Mouse (Mus musculus): ENCODE results near the gene Dcakd. TPM values are rescaled to one million over a fixed set of nuclear protein-coding genes. Genes with fewer than 3 reads are reported as not detected.

Gene Dcakd
- polyA plus RNA-seq (2012; ENCODE audit: insufficient read depth, insufficient read length, missing spikeins), result 25.6 and 25.9 TPM in 2 replicates

DNA sequence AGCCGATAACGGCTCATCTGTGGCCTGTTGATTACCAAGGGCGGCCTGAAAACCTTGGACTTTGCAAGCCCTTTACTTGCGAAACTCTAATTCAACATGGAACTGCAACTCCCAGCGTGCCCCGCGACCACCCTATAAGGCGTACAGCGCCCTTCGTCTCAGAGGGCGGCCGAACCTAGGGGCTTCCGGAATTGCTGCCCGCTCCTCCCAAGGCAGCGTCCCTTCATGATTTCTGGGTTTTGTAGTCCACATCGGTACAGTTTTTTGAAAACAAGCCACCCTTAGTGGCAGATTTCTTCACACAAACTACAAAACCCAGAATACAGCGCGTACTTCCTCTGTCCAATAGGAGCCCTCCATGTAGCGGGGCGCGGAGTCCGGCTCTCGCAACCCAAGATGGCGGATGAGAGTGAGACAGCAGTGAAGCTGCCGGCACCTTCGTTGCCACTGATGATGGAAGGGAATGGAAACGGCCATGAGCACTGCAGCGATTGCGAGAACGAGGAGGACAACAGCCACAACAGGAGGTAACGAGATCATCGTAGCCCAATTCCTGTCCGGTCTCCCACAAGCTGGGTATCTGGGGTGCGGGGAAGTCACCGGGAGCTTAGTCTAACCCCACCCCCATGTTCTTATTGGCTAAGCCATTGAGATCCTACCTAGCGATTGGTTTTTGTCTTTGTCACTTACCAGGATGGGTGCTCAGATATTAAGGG, at the start of gene Dcakd, which contains the start of gene Nmt1:
Dcakd (minus strand) TSS at position 158 of the 716 bp plus-strand sequence.
Nmt1 (plus strand) TSS at position 15 of the 716 bp plus-strand sequence.
- H3K27ac ChIP-seq (replicated peaks; ENCODE audit: low read depth, low read length), result peak within 1 kb of the TSS; percentile 94
- peak within 1 kb of the TSS; percentile 77 for H3K4me3 ChIP-seq (ENCODE audit: insufficient read depth, low read depth, low read length)
- peaks cover 9% of the 10 kb centered on the region for H3K4me1 ChIP-seq (ENCODE audit: control insufficient read depth, insufficient read depth, insufficient read length, low read length)

DNA sequence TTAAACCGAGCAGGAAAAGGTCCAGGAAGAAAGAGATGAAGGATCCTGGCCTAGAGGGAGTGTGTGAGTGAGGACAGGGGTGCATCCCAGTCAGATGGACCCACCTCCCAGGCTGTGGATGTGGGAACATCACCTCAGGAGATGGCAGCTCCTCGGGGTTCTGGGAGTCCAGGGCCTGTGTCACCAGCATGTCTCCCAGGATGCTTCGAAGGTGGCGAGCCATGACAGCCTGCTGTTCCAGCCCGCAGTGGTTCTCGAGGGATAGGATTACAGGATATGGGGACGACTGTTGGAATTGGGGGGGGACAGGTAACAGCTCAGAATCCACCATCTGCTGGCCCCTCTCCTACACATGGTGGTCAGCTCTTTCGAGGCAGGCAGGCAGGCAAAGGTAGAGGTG, 48.4 kb upstream of the Dcakd start:
- H3K27ac ChIP-seq (replicated peaks; ENCODE audit: low read depth, low read length), result no peak overlapping the region
- no peak overlapping the region for H3K4me3 ChIP-seq (ENCODE audit: insufficient read depth, low read depth, low read length)

DNA sequence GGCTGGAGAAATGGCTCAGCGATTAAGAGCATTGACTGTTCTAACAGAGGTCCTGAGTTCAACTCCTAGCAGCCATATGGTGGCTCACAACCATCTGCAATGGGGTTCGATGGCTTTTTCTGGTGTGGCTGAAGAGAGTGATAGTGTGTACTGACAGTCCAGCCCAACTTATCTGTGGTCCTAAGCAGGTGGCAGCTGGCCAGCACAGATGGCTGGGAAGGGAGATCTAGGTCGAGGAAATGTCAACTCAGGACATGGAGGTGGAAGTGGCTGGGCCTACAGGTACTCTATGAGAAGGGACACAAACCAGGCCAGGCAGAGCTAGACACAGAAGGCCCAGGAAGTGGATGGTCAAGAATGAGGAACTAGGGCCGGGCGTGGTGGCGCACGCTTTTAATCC, 47.9 kb upstream of the Dcakd start:
- peaks cover 13% of the 10 kb centered on the region; the same call in 1 of the 2 replicates for H3K4me1 ChIP-seq (ENCODE audit: control insufficient read depth, insufficient read depth, insufficient read length, low read length)
- no peak overlapping the region for H3K27ac ChIP-seq (replicated peaks; ENCODE audit: low read depth, low read length)
- no peak overlapping the region for H3K4me3 ChIP-seq (ENCODE audit: insufficient read depth, low read depth, low read length)

More for the DNA sequence above, 48.4 kb upstream of the Dcakd start:
- H3K4me1 ChIP-seq (ENCODE audit: control insufficient read depth, insufficient read depth, insufficient read length, low read length), result peaks cover 13% of the 10 kb centered on the region; the same call in 1 of the 2 replicates

DNA sequence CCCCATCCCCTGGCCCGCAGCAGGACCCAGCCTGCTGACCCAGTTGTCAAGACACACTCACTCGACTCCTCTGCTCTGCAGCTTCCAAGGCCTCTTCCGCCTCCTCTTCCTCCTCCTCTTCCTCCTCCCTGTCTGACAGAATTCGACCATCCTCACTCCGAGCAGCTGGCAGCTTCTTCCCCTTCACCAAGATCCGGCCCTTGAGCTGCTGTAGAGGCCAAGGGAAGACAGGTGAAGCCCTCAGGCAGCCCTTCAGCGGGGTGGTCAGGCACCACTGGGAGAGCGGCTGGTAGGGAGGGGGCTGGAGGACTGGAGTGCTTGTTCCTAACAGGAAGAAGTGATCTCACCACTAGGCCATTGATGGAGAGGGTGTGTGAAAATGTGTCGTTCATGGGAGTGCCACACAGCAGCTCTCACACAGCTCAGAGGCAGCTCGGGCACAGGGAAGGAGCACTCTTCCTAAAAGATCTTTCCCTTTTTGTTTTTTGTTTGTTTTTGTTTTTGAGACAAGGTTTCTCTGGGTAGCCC, 46.7 kb upstream of the Dcakd start:
- no peak overlapping the region for H3K27ac ChIP-seq (replicated peaks; ENCODE audit: low read depth, low read length)
- no peak overlapping the region for H3K4me3 ChIP-seq (ENCODE audit: insufficient read depth, low read depth, low read length)
- H3K4me1 ChIP-seq (ENCODE audit: control insufficient read depth, insufficient read depth, insufficient read length, low read length), result peaks cover 8% of the 10 kb centered on the region; the same call in 1 of the 2 replicates

DNA sequence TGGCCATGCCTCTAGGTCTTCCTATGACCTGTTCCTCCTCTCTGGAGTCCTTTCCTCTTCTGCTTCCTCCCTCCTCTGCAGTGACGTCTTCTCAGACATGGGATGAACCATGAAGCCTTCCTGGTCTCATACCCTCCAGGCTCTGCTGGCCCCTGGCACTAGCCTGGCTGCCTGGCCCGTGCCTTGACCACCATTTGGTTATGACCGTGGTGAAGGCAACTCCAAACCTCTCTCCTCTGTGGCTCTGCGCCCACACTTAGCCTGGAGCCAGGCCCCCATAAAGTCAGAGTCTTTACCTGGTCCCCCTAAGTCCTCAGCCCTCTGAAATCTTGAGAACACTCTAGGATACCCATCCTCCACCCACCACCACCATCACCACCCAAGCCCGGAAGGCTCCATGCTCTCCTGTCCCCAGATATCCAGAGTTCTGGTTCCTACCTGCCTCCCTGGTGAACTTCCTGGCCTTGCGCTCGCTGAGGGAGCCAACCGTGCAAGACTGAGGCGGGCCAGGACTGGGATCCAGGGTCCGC, 46.1 kb upstream of the Dcakd start:
- Histone ChIP-seq H3K27ac (replicated peaks; ENCODE audit: low read depth, low read length) (no peak overlapping the region), H3K4me3 (ENCODE audit: insufficient read depth, low read depth, low read length) (no peak overlapping the region)

DNA sequence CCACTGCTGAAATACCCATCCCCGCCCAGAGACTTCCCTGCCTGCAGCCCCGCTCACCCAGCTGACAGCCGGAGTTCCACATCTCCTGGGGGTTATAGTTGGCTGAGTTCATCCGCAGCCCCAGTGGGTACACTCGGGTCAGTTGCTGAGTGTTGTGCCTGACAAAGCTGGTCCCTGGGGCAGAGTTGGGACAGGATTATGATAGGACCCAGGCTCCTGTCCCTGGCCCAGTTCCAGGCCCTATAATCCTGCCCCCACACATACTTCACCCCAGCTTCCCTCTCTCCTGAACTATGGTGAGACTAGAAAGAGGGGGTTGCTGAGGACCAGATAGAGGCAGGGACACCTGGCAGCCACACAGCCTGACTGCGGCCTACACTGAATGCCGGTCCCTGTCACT, 45.5 kb upstream of the Dcakd start:
- no peak overlapping the region for H3K4me3 ChIP-seq (ENCODE audit: insufficient read depth, low read depth, low read length)
- no peak overlapping the region for H3K27ac ChIP-seq (replicated peaks; ENCODE audit: low read depth, low read length)

More for the DNA sequence above, 46.1 kb upstream of the Dcakd start:
- peaks cover 8% of the 10 kb centered on the region; the same call in 1 of the 2 replicates for H3K4me1 ChIP-seq (ENCODE audit: control insufficient read depth, insufficient read depth, insufficient read length, low read length)

DNA sequence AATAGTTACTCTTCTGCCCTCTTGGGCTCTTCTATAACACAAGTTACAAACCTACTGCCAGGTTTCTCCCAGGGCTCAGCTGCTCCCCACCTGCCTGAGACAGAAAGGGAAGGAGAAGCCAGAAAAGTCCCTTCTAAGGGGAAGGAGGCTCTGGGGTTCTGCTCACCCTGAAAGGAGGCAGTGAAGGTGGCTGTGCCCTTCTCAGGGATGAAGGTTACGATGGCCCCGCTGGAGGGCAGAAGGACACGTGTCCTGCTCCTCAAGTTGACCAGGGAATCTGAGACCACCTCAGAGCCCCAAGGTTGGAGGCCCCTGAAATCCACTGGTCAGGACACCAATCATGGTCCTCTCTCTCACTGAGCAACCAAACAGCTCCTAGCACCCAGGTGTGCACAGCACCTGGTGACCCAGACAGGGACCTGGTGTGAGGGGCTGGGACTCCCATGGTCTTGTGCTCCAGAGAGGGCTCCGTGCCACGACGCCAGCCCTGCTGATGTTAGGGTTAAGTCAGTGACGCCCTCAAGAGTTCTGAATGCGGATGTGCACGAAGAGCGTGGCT, 42.3 kb upstream of the Dcakd start:
- peaks cover 16% of the 10 kb centered on the region; the same call in 1 of the 2 replicates for H3K4me1 ChIP-seq (ENCODE audit: control insufficient read depth, insufficient read depth, insufficient read length, low read length)
- H3K4me3 ChIP-seq (ENCODE audit: insufficient read depth, low read depth, low read length), result no peak overlapping the region
- no peak overlapping the region for H3K27ac ChIP-seq (replicated peaks; ENCODE audit: low read depth, low read length)

More for the DNA sequence above, 45.5 kb upstream of the Dcakd start:
- H3K4me1 ChIP-seq (ENCODE audit: control insufficient read depth, insufficient read depth, insufficient read length, low read length), result peaks cover 8% of the 10 kb centered on the region; the same call in 1 of the 2 replicates

DNA sequence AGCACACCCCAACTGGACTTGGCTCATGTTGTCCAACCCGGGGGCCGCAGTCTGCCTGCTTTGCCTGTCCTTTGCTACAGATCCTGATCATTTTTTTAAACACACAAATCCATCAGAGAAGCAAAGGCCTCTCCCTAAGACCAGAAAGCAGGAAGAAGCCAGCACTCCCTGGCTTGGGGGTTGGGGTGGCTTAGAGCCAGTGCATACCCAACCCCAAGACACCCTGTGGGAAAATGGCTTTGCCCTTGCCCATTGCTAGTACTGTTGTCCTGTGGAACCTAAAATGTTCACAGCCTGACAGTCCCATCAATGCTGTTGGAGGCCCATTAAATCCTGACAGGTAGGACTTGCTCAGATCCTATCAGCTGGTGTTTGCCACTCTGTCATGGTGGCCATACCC, 41.6 kb upstream of the Dcakd start:
- Histone ChIP-seq H3K4me3 (ENCODE audit: insufficient read depth, low read depth, low read length) (no peak overlapping the region), H3K27ac (replicated peaks; ENCODE audit: low read depth, low read length) (no peak overlapping the region), H3K4me1 (ENCODE audit: control insufficient read depth, insufficient read depth, insufficient read length, low read length) (peaks cover 16% of the 10 kb centered on the region; the same call in 1 of the 2 replicates)

DNA sequence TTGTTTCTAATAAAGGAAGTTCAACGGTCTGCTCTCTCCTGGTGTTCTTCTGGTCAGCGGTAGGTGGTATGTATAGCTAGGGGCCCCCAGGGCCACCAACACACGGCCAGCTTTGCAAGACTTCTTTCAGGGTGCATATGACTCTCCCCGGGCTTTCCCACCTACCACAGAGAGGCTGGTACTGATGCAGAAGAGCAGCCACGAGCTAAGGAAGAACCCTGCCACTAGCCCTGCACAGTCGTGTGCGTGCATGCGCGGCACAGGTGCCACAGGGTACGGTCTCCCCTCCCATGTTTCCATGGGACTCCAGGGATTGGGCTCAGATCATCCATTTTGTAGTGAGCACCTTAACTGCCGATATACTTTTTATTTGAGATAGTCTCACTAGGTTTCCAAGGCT, 40.8 kb upstream of the Dcakd start:
- Histone ChIP-seq H3K27ac (replicated peaks; ENCODE audit: low read depth, low read length) (no peak overlapping the region), H3K4me1 (ENCODE audit: control insufficient read depth, insufficient read depth, insufficient read length, low read length) (peaks cover 11% of the 10 kb centered on the region; the same call in 1 of the 2 replicates), H3K4me3 (ENCODE audit: insufficient read depth, low read depth, low read length) (no peak overlapping the region)

DNA sequence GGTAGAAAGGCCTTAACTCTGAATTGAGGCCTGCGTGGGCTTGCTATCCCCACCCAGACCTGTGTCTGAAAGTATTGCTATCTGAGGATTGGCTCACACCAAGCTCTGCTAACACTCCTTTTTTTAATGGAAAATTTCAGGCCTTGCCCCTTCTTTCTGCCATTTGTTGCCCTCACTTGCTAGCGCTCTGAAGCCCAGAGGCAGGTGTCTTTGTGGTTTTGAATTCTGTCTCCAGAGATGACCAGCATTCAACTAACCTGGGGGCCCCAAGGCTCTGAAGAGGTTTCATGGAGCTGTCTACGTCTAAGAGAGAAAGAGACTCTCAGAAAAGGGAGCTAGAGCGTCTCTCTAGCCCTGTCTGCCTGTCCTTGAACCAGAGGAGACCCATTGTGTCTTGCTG, 40.1 kb upstream of the Dcakd start:
- peak overlapping the region; percentile 49; the same call in 1 of the 2 replicates for H3K27ac ChIP-seq (replicated peaks; ENCODE audit: low read depth, low read length)
- H3K4me1 ChIP-seq (ENCODE audit: control insufficient read depth, insufficient read depth, insufficient read length, low read length), result peaks cover 8% of the 10 kb centered on the region; the same call in 1 of the 2 replicates
- no peak overlapping the region for H3K4me3 ChIP-seq (ENCODE audit: insufficient read depth, low read depth, low read length)

DNA sequence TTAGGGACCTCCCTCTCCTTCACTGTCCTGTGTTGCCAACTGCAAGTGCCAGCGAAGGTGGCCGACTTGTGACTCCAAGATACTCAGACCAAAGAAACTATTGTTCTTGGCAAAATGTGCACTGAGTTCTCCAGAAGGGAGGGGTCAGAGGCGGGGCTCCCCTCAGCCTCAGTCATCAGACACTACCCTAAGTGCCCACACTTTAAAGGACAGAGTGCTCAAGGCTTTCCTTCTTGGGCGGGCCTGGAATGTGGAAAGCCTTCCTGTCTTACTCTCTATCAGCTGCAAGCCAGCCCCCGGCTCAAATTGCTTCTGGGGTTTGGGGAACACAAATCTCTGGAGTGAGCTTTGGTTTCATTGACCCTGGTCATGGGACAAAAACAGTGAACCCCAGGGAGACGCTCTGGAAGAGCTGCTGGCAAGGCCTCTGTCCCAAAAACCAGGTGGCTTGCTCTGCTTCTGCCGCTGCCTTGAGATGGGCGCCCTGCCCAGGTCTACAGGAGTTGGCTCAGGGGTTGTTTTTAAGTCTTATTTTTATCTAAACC, 39.4 kb upstream of the Dcakd start:
- Histone ChIP-seq H3K4me1 (ENCODE audit: control insufficient read depth, insufficient read depth, insufficient read length, low read length) (peaks cover 8% of the 10 kb centered on the region; the same call in 1 of the 2 replicates), H3K4me3 (ENCODE audit: insufficient read depth, low read depth, low read length) (no peak overlapping the region), H3K27ac (replicated peaks; ENCODE audit: low read depth, low read length) (no peak overlapping the region)

DNA sequence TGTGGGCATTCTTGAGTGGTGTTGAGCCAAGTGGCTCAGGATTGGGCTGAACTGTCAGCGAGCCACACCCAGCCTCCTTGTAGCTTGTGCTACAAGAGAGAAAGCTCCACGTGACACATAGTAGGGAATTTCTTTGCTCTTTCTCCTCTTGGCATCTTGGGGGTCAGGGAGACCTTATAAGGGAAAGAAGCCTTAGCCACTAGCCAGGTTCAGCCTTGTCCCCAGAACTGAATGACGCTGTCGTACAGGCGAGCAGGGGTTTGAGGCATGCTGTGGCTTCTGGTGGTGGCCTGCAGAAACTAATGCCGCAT, 38.9 kb upstream of the Dcakd start:
- no peak overlapping the region for H3K4me3 ChIP-seq (ENCODE audit: insufficient read depth, low read depth, low read length)

DNA sequence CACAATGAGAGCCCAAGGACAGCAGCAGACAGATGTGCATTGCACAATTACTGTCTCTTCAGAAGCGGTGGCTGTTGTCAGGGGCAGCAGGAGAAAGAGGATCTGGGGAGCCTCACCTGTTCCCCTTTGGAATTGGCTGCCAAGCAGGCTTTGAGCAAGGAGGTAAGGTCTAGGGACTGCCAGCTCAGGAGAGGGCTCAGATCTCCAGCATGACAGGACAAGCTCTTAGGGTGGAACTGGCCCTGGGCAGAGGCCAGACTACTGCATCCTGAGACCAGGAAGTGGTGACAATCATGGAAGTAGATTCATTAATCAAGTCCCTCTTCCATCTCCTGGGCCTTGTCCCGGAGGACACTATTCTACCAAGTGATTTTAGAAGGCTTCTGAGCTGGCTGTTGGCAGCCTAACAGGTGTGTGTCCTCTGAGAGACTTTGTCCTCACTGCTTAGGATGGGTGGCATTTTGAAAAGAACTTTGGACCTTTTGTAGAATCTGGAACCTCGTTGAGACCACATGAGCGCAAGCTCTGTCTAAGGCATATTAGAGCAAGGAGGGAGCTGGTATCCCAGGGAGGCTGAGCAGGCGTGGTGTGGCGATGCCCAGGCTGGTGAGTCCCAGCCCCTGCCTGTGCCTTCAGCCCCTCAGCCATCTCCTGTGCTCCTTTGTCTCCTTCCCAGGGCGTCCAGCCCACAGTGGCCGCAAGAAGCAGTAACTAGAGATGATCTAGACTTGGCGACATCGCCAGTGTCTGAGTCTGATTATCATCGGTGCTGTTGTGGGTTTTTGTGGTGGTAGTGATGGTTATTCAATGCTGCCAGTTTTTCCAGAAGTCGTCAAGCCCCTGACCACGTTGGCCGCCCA, 38.3 kb upstream of the Dcakd start:
- Histone ChIP-seq H3K4me1 (ENCODE audit: control insufficient read depth, insufficient read depth, insufficient read length, low read length) (peaks cover 8% of the 10 kb centered on the region; the same call in 1 of the 2 replicates), H3K27ac (replicated peaks; ENCODE audit: low read depth, low read length) (no peak overlapping the region), H3K4me3 (ENCODE audit: insufficient read depth, low read depth, low read length) (no peak overlapping the region)

More for the DNA sequence above, 38.9 kb upstream of the Dcakd start:
- no peak overlapping the region for H3K27ac ChIP-seq (replicated peaks; ENCODE audit: low read depth, low read length)
- peaks cover 8% of the 10 kb centered on the region; the same call in 1 of the 2 replicates for H3K4me1 ChIP-seq (ENCODE audit: control insufficient read depth, insufficient read depth, insufficient read length, low read length)

DNA sequence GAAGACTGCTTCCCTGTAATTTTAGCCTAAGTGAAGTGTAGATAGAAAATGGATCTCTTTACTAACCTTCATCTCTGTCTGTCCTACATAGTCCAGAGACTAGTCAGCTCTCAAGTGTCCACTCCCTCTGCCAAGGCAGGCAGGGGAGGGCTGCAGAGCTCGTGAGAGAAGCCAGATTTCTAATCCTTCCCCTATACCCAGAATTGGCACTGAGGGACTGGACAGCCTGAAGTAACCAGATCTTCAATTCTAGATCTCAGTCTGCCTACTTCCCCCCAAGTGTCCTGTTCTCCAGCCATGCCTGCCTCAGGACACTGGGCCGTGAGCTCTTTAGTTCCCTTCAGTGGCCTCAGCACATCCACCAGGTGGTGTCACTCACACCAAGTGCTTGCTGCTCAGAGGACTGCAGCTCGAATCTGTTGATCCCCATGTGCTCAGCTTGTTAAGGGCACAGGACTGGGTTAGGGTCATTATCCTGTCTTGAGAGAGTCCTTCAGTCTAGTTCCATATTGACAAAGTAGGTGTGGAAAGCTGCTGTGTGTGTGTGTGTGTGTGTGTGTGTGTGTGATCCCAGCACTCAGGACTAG, 30.5 kb upstream of the Dcakd start:
- Histone ChIP-seq H3K27ac (replicated peaks; ENCODE audit: low read depth, low read length) (peak overlapping the region; percentile 62), H3K4me3 (ENCODE audit: insufficient read depth, low read depth, low read length) (no peak overlapping the region), H3K4me1 (ENCODE audit: control insufficient read depth, insufficient read depth, insufficient read length, low read length) (peaks cover 5% of the 10 kb centered on the region; the same call in 1 of the 2 replicates)

Data from brown adipose tissue, adult 24 weeks (tissue).